Mouse (Mus musculus): ENCODE measurements at regions not wholly inside any gene's neighbourhood (a gene's known extent, or its start where the extent isn't known, plus 50 kb on each side); places are given as distances from the start of the nearest gene placed in this dataset.

GRCm38 (mm10) chrX:61432276-61432675 is 246.9 kb upstream of the Cdr1 start:
- ATAC-seq: no peak
- no peaks in the 10 kb centered on the region for H3K27me3 ChIP-seq
- no peak overlapping the region for H3K9ac ChIP-seq (replicated peaks)
- 78% methylated on average over 1 of the region's 1 CpGs for WGBS
- H3K27ac ChIP-seq: no peak overlapping the region
- H3K9me3 ChIP-seq: no peaks in the 10 kb centered on the region
- no peaks in the 10 kb centered on the region for H3K36me3 ChIP-seq
- no peaks in the 10 kb centered on the region for H3K4me1 ChIP-seq (replicated peaks)
- H3K4me3 ChIP-seq (replicated peaks): no peak overlapping the region
- no peak overlapping the region for H3K4me2 ChIP-seq (replicated peaks)

- no peak for ATAC-seq
- Histone ChIP-seq H3K4me3 (replicated peaks) (no peak overlapping the region), H3K4me2 (replicated peaks) (no peak overlapping the region), H3K4me1 (replicated peaks) (no peaks in the 10 kb centered on the region), H3K9ac (replicated peaks) (no peak overlapping the region), H3K9me3 (no peaks in the 10 kb centered on the region), H3K27me3 (no peaks in the 10 kb centered on the region), H3K36me3 (no peaks in the 10 kb centered on the region), H3K27ac (no peak overlapping the region)
These were observed 240.0 kb upstream of the Cdr1 start for GRCm38 (mm10) chrX:61425316-61425715.

GRCm38 (mm10) chrX:61393154-61393553 is 207.8 kb upstream of the Cdr1 start:
- Histone ChIP-seq H3K4me3 (replicated peaks) (no peak overlapping the region), H3K9ac (replicated peaks) (no peak overlapping the region), H3K36me3 (no peaks in the 10 kb centered on the region), H3K4me2 (replicated peaks) (no peak overlapping the region), H3K27me3 (no peaks in the 10 kb centered on the region), H3K4me1 (replicated peaks) (no peaks in the 10 kb centered on the region), H3K9me3 (no peaks in the 10 kb centered on the region), H3K27ac (no peak overlapping the region)
- ATAC-seq: peak; percentile 63

- no peak overlapping the region for H3K4me2 ChIP-seq (replicated peaks)
- no peak overlapping the region for H3K27ac ChIP-seq
- H3K9ac ChIP-seq (replicated peaks): no peak overlapping the region
- H3K27me3 ChIP-seq: no peaks in the 10 kb centered on the region
- no peaks in the 10 kb centered on the region for H3K36me3 ChIP-seq
- H3K4me1 ChIP-seq (replicated peaks): no peaks in the 10 kb centered on the region
- H3K9me3 ChIP-seq: no peaks in the 10 kb centered on the region
- H3K4me3 ChIP-seq (replicated peaks): no peak overlapping the region
- WGBS: 64% methylated on average over 3 of the region's 3 CpGs
- ATAC-seq: no peak
These were observed 206.3 kb upstream of the Cdr1 start for GRCm38 (mm10) chrX:61391627-61392026.
